Mouse (Mus musculus): ENCODE data around the gene Stradb. TPM values are rescaled to one million over a fixed set of nuclear protein-coding genes. Genes with fewer than 3 reads are reported as not detected.

The Stradb gene
- 9.1 TPM for total RNA-seq (2023)

GRCm38 (mm10) chr1:58973366-58974221, at the start of gene Stradb, which contains the start of gene Trak2:
TSS of gene Stradb (plus strand) at chr1:58973522.
TSS of gene Trak2 (minus strand) at chr1:58973430.

Other genes with a start within 250 kb of the Stradb start
- gene Casp8, start 178.1 kb upstream of the Stradb start, total RNA-seq (2023): 96.4 TPM
- gene Trak2, start 92 bp upstream of the Stradb start, total RNA-seq (2023): 78.5 TPM
- not detected for gene C2cd6, start 121.4 kb downstream of the Stradb start, total RNA-seq (2023)
- 3.0 TPM for gene Tmem237, start 146.9 kb downstream of the Stradb start, total RNA-seq (2023)
- 0.70 TPM for gene Mpp4, start 189.9 kb downstream of the Stradb start, total RNA-seq (2023)